Mouse (Mus musculus) limb, embryonic 11.5 days (tissue): ENCODE results near the gene S100a4. TPM values are rescaled to one million over a fixed set of nuclear protein-coding genes. Genes with fewer than 3 reads are reported as not detected.
A peak's percentile ranks its signal among the peaks of the same experiment; 100 is the strongest.

ENCODE experiments used
- ATAC-seq: fragments of 200-750 bp; cut with Nextera tagmentation; 2 replicates; pipeline ENCODE4 v1.8.0; 2017; ENCODE audit warnings: low read depth; ENCODE audit not compliant: insufficient number of reproducible peaks, low FRiP score, low TSS enrichment
- DNase-seq: peaks from one replicate; pipeline ENCODE4 v3.0.0-alpha.2; 2015; ENCODE audit warnings: low spot score
- H3K27ac ChIP-seq: fragments of 300-500 bp; sonication (generic); replicated peaks from 2 replicates; pipeline ENCODE4 v1.5.1; 2014; ENCODE audit warnings: low read depth, mild to moderate bottlenecking, low read length
- H3K27me3 ChIP-seq: fragments of 300-500 bp; sonication (generic); 2 replicates; pipeline ENCODE4 v1.6.1; 2014; ENCODE audit warnings: mild to moderate bottlenecking, low read length, mixed read lengths; ENCODE audit not compliant: control insufficient read depth, insufficient read depth
- H3K36me3 ChIP-seq: fragments of 300-500 bp; sonication (generic); 2 replicates; pipeline ENCODE4 v1.6.1; 2014; ENCODE audit warnings: mild to moderate bottlenecking, low read length, moderate library complexity, mixed read lengths; ENCODE audit not compliant: control insufficient read depth, insufficient read depth
- H3K4me1 ChIP-seq: fragments of 300-500 bp; sonication (generic); 2 replicates; pipeline ENCODE4 v1.6.1; 2014; ENCODE audit warnings: low read length, mixed read lengths; ENCODE audit not compliant: control insufficient read depth, insufficient read depth
- H3K4me2 ChIP-seq: fragments of 300-500 bp; sonication (generic); 2 replicates; pipeline ENCODE4 v1.6.1; 2014; ENCODE audit warnings: low read depth, mild to moderate bottlenecking, moderate library complexity; ENCODE audit not compliant: severe bottlenecking
- H3K4me3 ChIP-seq: fragments of 300-500 bp; sonication (generic); 2 replicates; pipeline ENCODE4 v1.5.1; 2014; ENCODE audit warnings: low read depth, low read length
- H3K9ac ChIP-seq: fragments of 300-500 bp; sonication (generic); 2 replicates; pipeline ENCODE4 v1.6.1; 2014; ENCODE audit warnings: mild to moderate bottlenecking, low read length
- H3K9me3 ChIP-seq: fragments of 300-500 bp; sonication (generic); 2 replicates; pipeline ENCODE4 v1.6.1; 2016; ENCODE audit warnings: low read length; ENCODE audit not compliant: control insufficient read depth
- WGBS: fragments of 180-500 bp; shearing (Covaris S2); extraction: QIAGEN DNeasy Blood & Tissue Kit; methylation state at CpG from one replicate; pipeline ENCODE4 v1.1.7; 2014; 5-methylcytosine and 5-hydroxymethylcytosine counted together
- polyA plus RNA-seq: library from polyadenylated mRNA; unstranded; fragments of >200 nt; fragmentation: Nextera tagmentation; extraction: Ambion mirVana; gene quantifications from 2 replicates; pipeline ENCODE4 v1.2.1, GENCODE M21; 2014

Gene S100a4
- polyA plus RNA-seq, 1 experiment from 2014 or later = 0.72 TPM

- DNase-seq (no peak), ATAC-seq (no peak)
- Histone ChIP-seq H3K27ac (no peak overlapping the region), H3K4me3 (no peak overlapping the region), H3K9me3 (no peaks in the 10 kb centered on the region), H3K4me2 (no peak overlapping the region), H3K36me3 (no peaks in the 10 kb centered on the region), H3K4me1 (no peaks in the 10 kb centered on the region), H3K27me3 (no peaks in the 10 kb centered on the region), H3K9ac (no peak overlapping the region)
- WGBS = 71% methylated on average over 2 of the region's 2 CpGs
Observed at GRCm38 (mm10) chr3:90629298-90629697, 25.7 kb downstream of the S100a4 start.

- no peaks in the 10 kb centered on the region for H3K9me3 ChIP-seq
- ATAC-seq = no peak
- WGBS = 84% methylated on average over 2 of the region's 2 CpGs
Observed at GRCm38 (mm10) chr3:90631984-90632383, 28.4 kb downstream of the S100a4 start.

GRCm38 (mm10) chr3:90638511-90639275 lies 35.1 kb downstream of the S100a4 start:
- H3K27me3 ChIP-seq = no peaks in the 10 kb centered on the region
- no peaks in the 10 kb centered on the region for H3K4me1 ChIP-seq
- H3K27ac ChIP-seq = no peak overlapping the region
- no peaks in the 10 kb centered on the region for H3K36me3 ChIP-seq
- 63% methylated on average over 1 of the region's 1 CpGs for WGBS
- H3K4me2 ChIP-seq = no peak overlapping the region
- no peak for ATAC-seq
- H3K9ac ChIP-seq = no peak overlapping the region
- DNase-seq = no peak
- H3K9me3 ChIP-seq = no peaks in the 10 kb centered on the region
- H3K4me3 ChIP-seq = no peak overlapping the region

More at GRCm38 (mm10) chr3:90631984-90632383, 28.4 kb downstream of the S100a4 start:
- H3K36me3 ChIP-seq = no peaks in the 10 kb centered on the region
- H3K4me2 ChIP-seq = no peak overlapping the region
- H3K4me3 ChIP-seq = no peak overlapping the region
- DNase-seq = no peak
- no peaks in the 10 kb centered on the region for H3K27me3 ChIP-seq
- no peaks in the 10 kb centered on the region for H3K4me1 ChIP-seq
- H3K27ac ChIP-seq = no peak overlapping the region
- no peak overlapping the region for H3K9ac ChIP-seq

GRCm38 (mm10) chr3:90639511-90640154 lies 36.1 kb downstream of the S100a4 start:
- Histone ChIP-seq H3K27me3 (no peaks in the 10 kb centered on the region), H3K9ac (no peak overlapping the region), H3K27ac (no peak overlapping the region), H3K4me2 (no peak overlapping the region), H3K4me3 (no peak overlapping the region), H3K36me3 (no peaks in the 10 kb centered on the region), H3K4me1 (no peaks in the 10 kb centered on the region), H3K9me3 (no peaks in the 10 kb centered on the region)
- DNase-seq (peak; percentile 61), ATAC-seq (no peak)
- 48% methylated on average over 7 of the region's 7 CpGs for WGBS

- H3K36me3 ChIP-seq = no peaks in the 10 kb centered on the region
- DNase-seq = no peak
- H3K4me3 ChIP-seq = no peak overlapping the region
- H3K9me3 ChIP-seq = no peaks in the 10 kb centered on the region
- H3K27ac ChIP-seq = no peak overlapping the region
- no peaks in the 10 kb centered on the region for H3K27me3 ChIP-seq
- ATAC-seq = no peak
- no peak overlapping the region for H3K9ac ChIP-seq
- no peaks in the 10 kb centered on the region for H3K4me1 ChIP-seq
- H3K4me2 ChIP-seq = no peak overlapping the region
- WGBS = 85% methylated on average over 7 of the region's 7 CpGs
Observed at GRCm38 (mm10) chr3:90640981-90641380, 37.4 kb downstream of the S100a4 start.

- H3K4me3 ChIP-seq = no peak overlapping the region
- peak; percentile 60 for DNase-seq
- no peaks in the 10 kb centered on the region for H3K36me3 ChIP-seq
- no peaks in the 10 kb centered on the region for H3K4me1 ChIP-seq
- H3K27ac ChIP-seq = no peak overlapping the region
- no peaks in the 10 kb centered on the region for H3K9me3 ChIP-seq
- no peak for ATAC-seq
- 51% methylated on average over 3 of the region's 3 CpGs for WGBS
- no peak overlapping the region for H3K4me2 ChIP-seq
- H3K27me3 ChIP-seq = no peaks in the 10 kb centered on the region
- no peak overlapping the region for H3K9ac ChIP-seq
Observed at GRCm38 (mm10) chr3:90644220-90644619, 40.6 kb downstream of the S100a4 start.

GRCm38 (mm10) chr3:90647291-90647690 lies 43.7 kb downstream of the S100a4 start:
- no peaks in the 10 kb centered on the region for H3K36me3 ChIP-seq
- H3K27me3 ChIP-seq = no peaks in the 10 kb centered on the region
- no peak overlapping the region for H3K4me3 ChIP-seq
- H3K4me2 ChIP-seq = no peak overlapping the region
- no peak for ATAC-seq
- H3K4me1 ChIP-seq = no peaks in the 10 kb centered on the region
- H3K27ac ChIP-seq = no peak overlapping the region
- H3K9ac ChIP-seq = no peak overlapping the region
- 88% methylated on average over 1 of the region's 1 CpGs for WGBS
- no peaks in the 10 kb centered on the region for H3K9me3 ChIP-seq
- DNase-seq = no peak

- H3K9me3 ChIP-seq = no peaks in the 10 kb centered on the region
- H3K4me2 ChIP-seq = no peak overlapping the region
- H3K27me3 ChIP-seq = no peaks in the 10 kb centered on the region
- H3K36me3 ChIP-seq = no peaks in the 10 kb centered on the region
- no peak for DNase-seq
- no peaks in the 10 kb centered on the region for H3K4me1 ChIP-seq
- H3K27ac ChIP-seq = no peak overlapping the region
- no peak overlapping the region for H3K9ac ChIP-seq
- ATAC-seq = no peak
- H3K4me3 ChIP-seq = no peak overlapping the region
Observed at GRCm38 (mm10) chr3:90648981-90649380, 45.4 kb downstream of the S100a4 start.
